Mouse (Mus musculus) left cerebral cortex, postnatal 25 days (tissue): ENCODE results near the gene Tbc1d22a. TPM values are rescaled to one million over a fixed set of nuclear protein-coding genes. Genes with fewer than 3 reads are reported as not detected.

ENCODE experiments used
- DNase-seq, 2 experiments: peaks; one replicate each; pipeline ENCODE4 v3.0.0; 2022; ENCODE audit warnings: low spot score in 2 of 2, mixed read lengths in 1 of 2
- intact Hi-C: fragments of 180-260 bp; cut with DNase I; formaldehyde crosslinking; loops from one replicate; pipeline ENCODE4 v1.15.1; 2025
- total RNA-seq, 2 experiments: library from RNA; stranded (reverse); gene quantifications; 2 replicates each; pipeline ENCODE4 v1.2.3; 2021

Tbc1d22a gene
- total RNA-seq, 2 experiments from 2014 or later = 28.8 to 31.6 TPM

DNA sequence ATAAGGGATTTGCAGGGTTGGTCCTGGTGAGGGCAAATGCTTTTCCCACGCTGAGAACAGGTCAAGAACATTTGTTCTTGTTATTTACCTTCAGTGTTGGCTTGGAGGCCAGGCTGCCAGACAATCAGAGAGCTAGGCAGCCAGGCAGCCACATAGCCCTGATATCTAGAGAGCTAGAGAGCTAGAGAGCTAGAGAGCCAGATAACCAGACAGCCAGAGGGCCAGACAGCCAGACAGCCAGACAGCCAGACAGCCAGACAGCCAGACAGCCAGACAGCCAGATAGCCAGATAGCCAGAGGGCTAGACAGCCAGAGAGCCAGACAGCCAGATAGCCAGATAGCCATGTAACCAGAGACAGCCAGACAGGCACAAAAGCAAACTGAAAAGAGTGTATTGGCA is 208.6 kb downstream of the Tbc1d22a start:
- no peak for DNase-seq

DNA sequence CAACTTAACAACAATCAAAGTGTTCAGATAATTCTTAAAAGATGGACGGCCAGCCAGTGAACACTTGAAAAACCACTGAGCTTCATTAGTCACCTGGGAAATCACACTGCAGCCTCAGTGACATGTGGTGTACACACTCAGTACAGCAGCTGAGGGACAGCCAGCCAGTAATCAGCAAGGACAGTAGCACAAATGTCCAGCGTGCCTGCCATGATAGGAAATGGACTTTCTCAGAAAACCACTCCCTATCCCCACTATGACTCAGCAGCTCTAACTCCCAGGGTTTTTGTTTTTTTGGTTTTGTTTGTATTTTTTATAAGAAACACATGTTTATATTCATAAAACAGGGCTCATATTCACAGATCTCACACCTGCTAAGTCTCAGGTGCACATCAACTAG is 209.6 kb downstream of the Tbc1d22a start:
- intact Hi-C loops = no loop called here
- no peak for DNase-seq

More for the DNA sequence above, 208.6 kb downstream of the Tbc1d22a start:
- intact Hi-C loops = no loop called here

DNA sequence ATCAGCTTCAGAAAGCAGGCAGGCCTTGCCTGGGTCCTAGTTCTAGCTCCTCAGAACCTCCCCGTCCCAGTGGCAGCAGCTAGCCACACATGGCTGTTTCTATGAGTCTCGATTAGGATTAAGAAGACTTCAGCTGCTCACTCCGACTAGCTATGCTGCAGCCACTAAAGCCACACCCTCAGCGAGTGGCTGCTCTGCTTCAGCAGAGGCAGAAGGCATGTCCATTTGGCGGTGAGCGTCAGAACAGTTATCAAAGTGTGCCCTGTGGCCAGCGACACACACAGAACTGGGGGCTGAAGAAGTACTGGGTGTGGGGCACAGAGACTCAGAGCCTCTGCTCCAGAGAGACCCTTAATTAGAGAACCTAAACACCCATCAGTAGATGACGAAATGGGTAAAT is 210.7 kb downstream of the Tbc1d22a start:
- DNase-seq = no peak
- intact Hi-C loops = no loop called here

DNA sequence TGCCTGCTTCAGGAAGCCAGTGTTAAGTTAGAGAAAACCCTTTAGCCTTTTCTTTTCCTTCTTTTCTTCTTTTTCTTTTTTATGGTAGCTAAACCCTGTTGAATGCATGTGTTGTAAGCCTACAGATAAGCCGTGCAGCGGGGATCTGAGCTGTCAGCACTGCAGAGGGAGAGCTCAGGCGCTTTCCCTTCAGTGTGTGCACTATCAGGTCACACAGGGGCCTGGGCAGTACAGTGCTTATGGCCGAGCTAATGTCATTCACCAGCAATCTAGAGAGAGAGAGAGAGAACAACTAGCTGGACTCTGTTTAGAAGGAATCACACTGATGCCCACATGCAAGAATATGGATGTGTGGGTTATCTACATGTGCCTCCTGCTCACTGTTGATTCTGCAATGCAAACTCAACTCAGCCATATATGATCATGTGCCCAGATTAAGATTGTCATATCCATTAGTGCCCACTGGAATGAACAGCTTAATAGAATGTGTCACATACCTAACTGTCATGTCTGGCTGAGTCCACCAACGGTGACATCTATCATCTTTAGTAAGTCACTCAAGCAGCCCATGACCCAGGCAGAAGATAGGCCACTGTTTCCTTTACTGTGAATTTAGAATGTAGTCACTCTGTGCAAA is 212.2 kb downstream of the Tbc1d22a start:
- intact Hi-C loops = no loop called here
- DNase-seq = no peak

DNA sequence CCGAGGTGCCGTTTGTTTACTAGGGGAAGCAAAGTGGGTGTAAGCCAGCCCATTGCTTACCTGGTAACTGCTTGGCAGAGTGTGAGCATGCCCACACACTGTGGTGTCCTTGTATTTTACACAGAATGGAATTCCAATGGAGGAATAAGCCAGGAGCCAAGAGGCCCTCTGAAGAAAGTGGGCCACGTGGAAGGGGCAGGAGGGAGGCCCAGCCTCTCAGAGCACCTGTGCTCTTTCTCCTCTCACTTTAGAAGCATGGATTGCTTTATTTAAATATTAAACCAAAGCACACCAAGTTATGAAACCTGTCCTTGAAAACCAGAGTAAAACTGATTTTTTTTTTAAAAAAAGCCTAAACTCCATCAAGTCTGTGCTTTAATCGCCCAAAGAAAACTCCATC is 213.2 kb downstream of the Tbc1d22a start:
- intact Hi-C loops = no loop called here
- no peak for DNase-seq

DNA sequence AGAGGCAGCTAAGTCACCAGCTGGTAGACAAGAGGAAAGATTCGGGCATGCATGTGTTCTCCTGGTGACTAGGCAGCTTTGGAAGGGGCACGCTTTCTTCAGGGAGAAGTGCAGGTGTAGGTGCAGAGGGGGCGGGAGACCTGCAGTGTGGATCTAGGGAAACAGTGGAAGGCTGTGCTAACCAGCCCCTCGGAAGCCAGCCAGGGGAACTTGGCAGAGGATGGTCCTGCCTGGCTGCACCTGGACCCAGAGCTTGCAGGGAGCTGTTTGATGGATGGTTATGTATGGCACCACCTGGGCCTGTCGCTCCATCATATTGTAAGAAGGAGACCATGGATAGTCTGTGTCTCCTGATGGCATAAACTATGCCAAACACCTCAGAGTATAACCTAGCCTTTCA is 214.2 kb downstream of the Tbc1d22a start:
- DNase-seq = no peak

DNA sequence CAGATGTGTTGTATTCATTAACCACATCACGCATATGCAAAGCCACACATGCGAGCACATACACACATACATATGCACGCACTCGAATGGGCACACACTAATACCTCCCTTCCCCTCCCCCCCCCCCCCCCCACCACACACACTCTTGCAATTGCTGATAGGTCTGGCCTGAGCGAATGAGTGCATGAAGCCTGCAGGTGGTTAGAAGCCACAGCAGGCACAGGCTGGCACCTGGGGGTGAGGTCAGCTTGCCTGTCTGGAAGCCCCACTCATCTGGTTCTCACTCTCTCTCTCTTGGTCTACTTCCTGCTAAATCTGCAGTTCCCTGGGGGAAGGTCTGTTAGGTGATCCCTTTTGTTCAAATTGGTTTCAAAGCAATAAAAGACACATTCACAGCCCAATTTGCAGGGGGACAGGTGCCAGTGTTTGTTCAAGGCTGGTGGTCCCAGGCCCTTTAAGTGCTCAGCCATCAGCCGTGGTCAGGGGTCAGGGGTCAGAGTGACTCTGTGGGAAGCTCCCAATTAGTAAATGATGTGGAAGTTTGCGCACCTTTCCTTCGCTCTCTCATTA is 215.6 kb downstream of the Tbc1d22a start:
- intact Hi-C loops = no loop called here
- DNase-seq = no peak

More for the DNA sequence above, 214.2 kb downstream of the Tbc1d22a start:
- intact Hi-C loops = no loop called here

DNA sequence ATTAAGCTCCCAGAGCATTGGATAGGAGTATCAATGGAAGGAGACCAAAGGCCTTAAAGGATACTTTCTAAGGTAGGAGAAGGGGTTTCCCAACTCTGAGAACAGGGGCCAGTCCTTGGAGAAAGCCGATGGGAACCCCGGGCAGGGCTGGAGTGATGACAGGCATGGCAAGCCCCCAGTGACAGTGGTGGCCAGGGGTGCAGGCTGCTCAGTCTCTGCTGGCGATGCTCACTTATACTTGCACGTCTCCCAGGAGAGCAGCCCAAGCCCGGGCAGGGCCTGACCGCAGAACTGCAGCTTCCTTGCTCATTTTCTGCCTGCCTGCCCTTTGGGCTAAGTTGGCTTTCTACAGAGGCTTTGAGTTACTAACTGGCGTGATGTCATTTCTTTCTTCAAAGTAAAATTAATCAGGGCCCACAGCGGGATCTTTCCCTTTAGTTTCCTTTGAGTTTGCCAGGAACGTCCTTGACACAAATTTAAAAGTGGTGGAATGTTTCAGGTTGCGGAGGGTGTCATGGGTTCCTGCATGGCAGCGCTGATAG is 217.4 kb downstream of the Tbc1d22a start:
- DNase-seq = no peak
- intact Hi-C loops = no loop called here

DNA sequence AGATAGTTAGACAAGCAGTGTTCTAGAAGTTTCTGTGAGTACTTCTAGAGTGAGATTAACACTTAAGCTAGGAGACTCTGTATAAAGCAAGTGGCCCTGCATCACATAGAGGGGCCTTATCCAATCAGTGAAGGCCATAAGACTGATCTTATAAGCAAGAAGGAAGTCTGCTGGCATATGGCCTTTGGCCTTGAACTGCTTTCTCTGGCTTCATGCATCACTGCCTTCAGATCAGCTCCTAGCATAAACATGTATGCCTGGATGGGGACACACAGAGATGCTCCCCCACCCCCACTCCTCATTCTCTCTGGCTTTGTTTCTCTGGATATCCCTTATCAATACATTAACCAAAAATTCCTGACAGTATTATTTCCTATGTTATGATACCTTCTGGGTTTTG is 218.5 kb downstream of the Tbc1d22a start:
- intact Hi-C loops = no loop called here

DNA sequence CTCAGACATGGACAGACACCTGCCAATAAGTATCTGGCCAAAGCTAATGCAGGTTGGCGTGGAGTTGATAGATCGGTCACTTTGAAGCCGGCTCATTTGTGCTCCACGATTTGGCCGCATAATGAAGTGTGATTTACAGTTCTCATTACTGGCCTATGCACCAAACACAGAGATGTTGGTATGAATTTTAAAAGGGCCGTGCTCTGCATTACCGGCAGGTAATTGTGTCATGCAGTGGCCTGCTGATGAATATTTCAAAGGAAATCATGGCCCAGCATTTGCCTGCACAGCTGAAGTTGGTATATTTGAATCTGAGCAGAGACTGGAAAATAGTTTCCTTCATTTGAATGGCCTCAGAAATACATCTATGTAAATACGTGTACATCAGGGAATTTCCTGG is 219.1 kb downstream of the Tbc1d22a start:
- DNase-seq = no peak
- intact Hi-C loops = no loop called here

More for the DNA sequence above, 218.5 kb downstream of the Tbc1d22a start:
- DNase-seq = no peak

DNA sequence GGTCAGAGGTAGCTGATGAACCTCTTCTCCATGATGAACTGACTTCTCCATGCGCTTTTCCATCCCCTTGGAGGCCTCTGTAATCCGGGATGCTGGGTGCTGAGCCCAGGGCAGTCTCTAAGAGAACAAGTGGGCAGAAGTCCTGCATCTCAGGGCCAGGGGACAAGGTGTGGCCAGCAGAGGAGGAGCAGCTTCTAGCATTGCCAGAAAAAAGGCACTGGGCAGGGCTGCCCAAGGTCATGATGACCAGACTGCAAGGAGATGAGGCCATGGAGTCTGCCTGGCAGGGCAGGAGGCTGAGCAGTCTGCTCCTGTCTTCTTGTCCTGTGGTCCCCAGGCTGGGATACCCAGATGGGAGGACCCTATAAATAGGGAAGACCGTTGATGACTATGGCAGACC is 220.0 kb downstream of the Tbc1d22a start:
- DNase-seq = no peak
- intact Hi-C loops = no loop called here

DNA sequence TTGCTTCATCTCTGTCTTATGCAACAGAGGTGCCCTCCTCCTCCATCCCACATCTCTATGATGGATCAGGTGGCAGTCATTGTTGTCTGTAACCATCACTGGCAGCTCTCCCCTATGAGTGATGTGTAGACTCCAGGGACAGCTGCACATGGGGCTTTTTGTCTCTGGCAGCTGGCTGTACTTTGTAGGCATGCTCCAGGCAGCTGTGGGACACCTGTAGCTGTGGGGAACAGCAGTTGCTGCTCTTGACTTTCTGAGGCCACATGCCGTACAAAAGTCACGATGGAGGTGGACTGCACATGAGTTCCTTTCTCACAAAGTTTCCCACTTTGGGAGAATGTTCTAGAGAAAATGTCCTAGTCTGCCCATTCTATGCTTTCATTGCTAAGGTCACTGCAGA is 223.1 kb downstream of the Tbc1d22a start:
- intact Hi-C loops = no loop called here
- DNase-seq = no peak

DNA sequence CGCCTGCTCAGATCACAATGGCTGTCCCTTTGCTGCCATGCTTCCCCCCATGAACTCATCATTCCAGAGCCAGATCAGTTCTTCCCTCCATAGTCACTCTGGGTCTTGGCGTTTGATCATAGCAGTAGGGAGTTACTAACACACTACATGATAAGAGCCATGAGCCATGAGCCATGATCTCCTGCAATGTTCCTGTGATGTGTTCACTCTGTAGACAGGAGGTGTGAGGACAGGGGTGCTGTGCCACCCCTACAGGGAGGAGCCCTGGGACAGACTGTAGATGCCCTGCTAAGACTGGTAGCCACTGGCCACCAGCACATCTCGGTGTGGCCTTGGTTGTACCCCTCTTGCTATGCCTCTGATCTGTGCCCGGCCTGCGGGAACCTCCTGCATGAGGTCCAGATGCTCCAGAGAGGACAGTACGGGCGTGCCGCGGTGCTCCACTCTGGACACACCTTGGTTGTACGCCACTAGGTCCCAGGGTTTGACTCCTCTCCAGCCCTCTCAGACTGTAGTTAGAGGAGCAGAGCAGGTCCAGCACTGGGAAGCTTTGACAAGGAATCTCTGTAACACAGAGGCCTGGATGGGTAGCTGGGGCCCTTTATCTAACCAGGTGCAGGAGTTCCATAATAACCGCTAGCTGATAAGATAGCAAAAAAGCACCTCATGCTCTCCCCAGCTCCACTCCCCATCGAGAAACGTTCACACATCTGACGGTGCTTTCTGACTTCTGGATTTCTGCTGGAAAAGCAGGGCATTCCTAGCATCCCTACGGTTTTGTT is 224.9 kb downstream of the Tbc1d22a start:
- DNase-seq = no peak
- intact Hi-C loops = no loop called here

DNA sequence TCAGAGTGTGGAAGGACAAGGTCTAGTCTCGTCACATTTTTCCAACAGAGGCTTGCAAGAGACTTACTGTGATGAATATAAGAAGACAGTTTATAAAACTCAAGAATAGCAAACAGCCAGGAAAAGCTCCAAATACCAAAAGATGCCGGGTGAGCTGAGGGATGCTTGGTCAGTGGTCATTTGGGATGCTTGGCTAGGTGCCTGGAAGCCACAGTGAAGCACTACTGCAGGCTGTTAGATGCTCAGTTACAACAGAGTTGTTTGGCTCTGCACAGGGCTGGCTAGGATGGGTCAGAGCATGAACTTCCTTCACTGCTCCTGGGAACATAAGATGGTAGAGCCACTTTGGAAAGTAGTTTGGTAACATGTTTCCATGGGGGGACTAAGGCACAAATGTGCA is 230.0 kb downstream of the Tbc1d22a start:
- intact Hi-C loops = no loop called here
- DNase-seq = no peak

DNA sequence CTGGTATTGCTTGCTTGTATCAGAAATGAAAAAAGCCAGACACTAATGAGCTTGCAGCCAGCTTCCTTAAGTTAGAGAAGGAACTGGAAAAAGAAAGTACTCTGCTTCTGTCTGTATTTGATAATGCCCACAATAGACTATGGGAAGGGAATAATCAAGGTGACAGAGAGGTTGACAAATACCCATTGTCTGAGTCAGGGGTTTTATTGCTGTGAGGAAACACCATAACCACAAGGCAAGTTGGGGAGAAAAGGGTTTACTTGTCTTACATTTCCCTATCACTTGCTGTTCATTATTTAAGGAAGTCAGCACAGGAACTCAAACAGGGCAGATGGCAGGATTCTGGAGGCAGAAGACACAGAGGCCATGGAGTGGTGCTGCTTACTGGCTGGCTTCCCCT is 231.8 kb downstream of the Tbc1d22a start:
- intact Hi-C loops = no loop called here
- no peak for DNase-seq

DNA sequence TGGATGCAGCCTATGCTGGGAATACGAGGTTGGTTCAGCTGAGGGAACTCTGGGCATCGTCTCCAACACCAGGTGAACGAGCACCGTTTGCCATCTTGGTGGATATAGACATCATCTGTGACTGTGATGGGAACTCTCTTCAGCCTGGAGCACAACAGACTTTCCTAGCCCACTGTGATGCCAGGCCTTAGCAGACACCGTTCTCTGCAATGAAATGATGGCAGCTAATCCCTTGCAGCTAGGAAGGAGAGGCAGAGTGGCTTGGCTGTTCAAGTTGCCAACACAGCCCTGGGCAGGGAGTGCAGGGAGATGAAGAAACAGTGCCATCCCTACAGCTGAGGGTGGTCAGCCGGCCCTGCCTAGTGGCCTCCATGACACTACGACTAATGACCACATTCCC is 233.0 kb downstream of the Tbc1d22a start:
- intact Hi-C loops = no loop called here
- DNase-seq = no peak

DNA sequence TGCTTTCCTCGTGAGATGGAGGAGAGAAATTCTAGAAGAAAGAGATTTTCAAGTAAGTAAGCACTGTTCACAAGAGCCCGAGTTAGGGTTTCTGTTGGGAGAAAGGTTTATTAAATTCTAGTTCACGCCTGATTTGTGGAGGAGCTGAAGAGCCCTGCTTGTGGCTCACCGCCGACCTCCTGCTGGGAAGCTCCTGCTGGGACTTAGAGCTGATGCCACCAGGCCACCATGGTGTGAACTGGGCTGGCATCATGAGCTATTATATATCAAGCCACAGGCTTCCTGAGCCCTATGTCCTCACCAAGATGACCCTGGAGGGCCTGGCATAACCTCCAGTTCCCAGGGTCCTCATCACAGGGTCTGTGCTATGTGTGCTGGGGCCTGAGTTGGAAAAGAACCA is 235.0 kb downstream of the Tbc1d22a start:
- intact Hi-C loops = no loop called here
- DNase-seq = no peak

DNA sequence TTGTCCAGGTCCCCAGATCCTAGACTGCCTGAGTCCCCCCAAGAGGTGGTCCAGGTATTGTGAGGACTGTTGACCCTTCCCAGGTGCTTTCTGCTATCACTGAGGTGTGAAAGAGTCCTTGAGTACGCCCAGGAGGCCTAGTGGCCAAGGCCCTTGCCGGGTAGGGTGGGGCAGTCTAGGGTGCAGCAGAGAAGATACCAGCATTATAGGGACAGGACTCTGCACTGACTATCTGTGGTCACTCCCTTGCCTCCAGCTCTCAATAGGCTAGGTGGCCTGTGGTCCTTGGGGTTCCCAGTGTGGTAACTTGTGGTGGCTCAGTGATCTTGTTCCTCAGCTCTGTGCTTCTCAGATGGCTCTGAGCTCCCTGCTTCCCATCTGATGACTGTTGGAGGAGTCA is 235.5 kb downstream of the Tbc1d22a start:
- intact Hi-C loops = no loop called here

DNA sequence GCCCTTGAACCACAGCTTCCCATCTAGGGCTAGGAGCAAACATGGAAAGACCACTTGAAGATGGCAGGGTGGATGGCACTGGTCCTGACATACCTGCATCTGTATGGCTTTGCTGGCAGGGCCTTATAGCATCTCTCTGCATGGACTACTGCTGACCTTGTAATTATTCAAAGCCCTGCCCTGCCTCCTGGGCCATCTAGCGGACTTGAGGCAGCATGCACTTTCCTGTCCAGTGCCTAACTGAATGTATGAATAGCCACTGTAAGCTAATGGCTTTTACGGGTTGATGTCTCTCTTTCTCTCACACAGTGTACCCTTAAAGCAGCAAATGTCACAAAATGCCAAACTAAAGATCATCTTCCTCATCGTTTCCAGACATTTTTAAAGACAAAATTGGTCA is 245.2 kb downstream of the Tbc1d22a start:
- intact Hi-C loops = no loop called here

More for the DNA sequence above, 235.5 kb downstream of the Tbc1d22a start:
- no peak for DNase-seq

DNA sequence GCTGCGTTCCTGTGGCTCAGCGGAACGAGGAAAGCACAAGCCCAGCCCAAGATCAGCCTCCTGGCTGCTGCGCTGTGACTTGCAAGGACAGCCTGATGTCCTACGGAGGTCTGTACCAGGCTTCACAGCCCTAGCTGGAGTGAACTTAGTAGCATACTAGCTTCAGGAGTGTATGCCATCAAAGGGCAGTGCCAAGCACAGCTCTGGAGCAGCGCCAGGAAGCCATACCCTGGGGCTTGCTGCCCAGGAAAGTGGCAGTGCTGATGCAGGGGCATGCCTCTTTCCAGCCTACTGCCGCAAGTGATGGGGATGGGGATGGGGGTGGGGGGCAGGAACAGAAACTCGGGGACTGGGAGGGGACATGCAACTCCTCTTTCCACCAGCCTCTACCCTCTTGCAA is 248.4 kb downstream of the Tbc1d22a start:
- no peak for DNase-seq
- intact Hi-C loops = no loop called here

More for the DNA sequence above, 245.2 kb downstream of the Tbc1d22a start:
- no peak for DNase-seq

DNA sequence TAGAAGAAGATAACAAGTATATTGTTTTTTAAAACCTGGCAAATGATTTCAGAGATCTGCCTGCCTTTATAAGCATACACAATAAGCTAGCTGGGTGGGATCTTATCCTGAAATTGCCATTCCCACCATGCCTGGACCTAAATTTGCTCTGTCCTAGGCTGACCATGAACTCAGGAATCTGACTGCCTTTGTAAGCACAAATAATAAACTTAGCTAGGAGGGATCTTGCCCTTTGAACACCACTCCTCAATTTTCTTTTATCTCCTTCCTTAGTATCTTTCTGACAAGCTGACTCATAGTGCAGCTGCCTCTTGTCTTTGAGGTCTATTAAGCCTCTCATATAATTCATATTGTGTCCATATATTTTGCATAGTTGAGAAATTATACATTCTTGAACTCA is 253.8 kb downstream of the Tbc1d22a start:
- DNase-seq = no peak
- intact Hi-C loops = no loop called here
